Mouse (Mus musculus): ENCODE data around the gene Ehd4. TPM values are rescaled to one million over a fixed set of nuclear protein-coding genes. Genes with fewer than 3 reads are reported as not detected.

Gene Ehd4
- polyA plus RNA-seq, 1 experiment from 2014 or later = 67.6 TPM

GRCm38 (mm10) chr2:120101961-120102360 lies 52.4 kb downstream of the Ehd4 start:
- TF ChIP-seq CTCF (IDR thresholded peaks at IDR 0.05; ENCODE audit: low read depth) = no peak
- WGBS = 88% methylated on average over 11 of the region's 11 CpGs
- no peak overlapping the region for H3K27ac ChIP-seq

GRCm38 (mm10) chr2:120099886-120100285 lies 54.5 kb downstream of the Ehd4 start:
- Histone ChIP-seq H3K9me3 (replicated peaks; ENCODE audit: low read length) (no peaks in the 10 kb centered on the region), H3K27me3 (ENCODE audit: insufficient read depth, low read length) (no peaks in the 10 kb centered on the region), H3K27ac (no peak overlapping the region), H3K9ac (ENCODE audit: low read depth, low read length) (no peak overlapping the region), H3K4me3 (replicated peaks; ENCODE audit: low read depth, low read length) (no peak overlapping the region), H3K4me2 (ENCODE audit: low read length) (no peak overlapping the region), H3K4me1 (replicated peaks; ENCODE audit: insufficient read depth, low read length) (no peaks in the 10 kb centered on the region; the same call in 1 of the 2 replicates), H3K36me3 (ENCODE audit: insufficient read depth, low read length) (no peaks in the 10 kb centered on the region)
- ATAC-seq (replicated peaks; ENCODE audit: low FRiP score, low read depth) (no peak), DNase-seq (ENCODE audit: low spot score) (no peak)
- no peak for TF ChIP-seq CTCF (IDR thresholded peaks at IDR 0.05; ENCODE audit: low read depth)
- WGBS = 82% methylated on average over 3 of the region's 3 CpGs

More at GRCm38 (mm10) chr2:120101961-120102360, 52.4 kb downstream of the Ehd4 start:
- DNase-seq (ENCODE audit: low spot score) = no peak
- H3K4me1 ChIP-seq (replicated peaks; ENCODE audit: insufficient read depth, low read length) = no peaks in the 10 kb centered on the region; the same call in 1 of the 2 replicates
- no peak overlapping the region for H3K9ac ChIP-seq (ENCODE audit: low read depth, low read length)
- H3K4me2 ChIP-seq (ENCODE audit: low read length) = no peak overlapping the region
- no peak for ATAC-seq (replicated peaks; ENCODE audit: low FRiP score, low read depth)
- no peaks in the 10 kb centered on the region for H3K27me3 ChIP-seq (ENCODE audit: insufficient read depth, low read length)
- no peaks in the 10 kb centered on the region for H3K9me3 ChIP-seq (replicated peaks; ENCODE audit: low read length)
- H3K4me3 ChIP-seq (replicated peaks; ENCODE audit: low read depth, low read length) = no peak overlapping the region
- no peaks in the 10 kb centered on the region for H3K36me3 ChIP-seq (ENCODE audit: insufficient read depth, low read length)

- DNase-seq (ENCODE audit: low spot score) (no peak), ATAC-seq (replicated peaks; ENCODE audit: low FRiP score, low read depth) (no peak)
- no peak overlapping the region for H3K4me2 ChIP-seq (ENCODE audit: low read length)
- no peaks in the 10 kb centered on the region for H3K36me3 ChIP-seq (ENCODE audit: insufficient read depth, low read length)
- no peak overlapping the region for H3K27ac ChIP-seq
- WGBS = 78% methylated on average over 4 of the region's 4 CpGs
- H3K9ac ChIP-seq (ENCODE audit: low read depth, low read length) = no peak overlapping the region
- TF ChIP-seq CTCF (IDR thresholded peaks at IDR 0.05; ENCODE audit: low read depth) = no peak
- no peaks in the 10 kb centered on the region for H3K27me3 ChIP-seq (ENCODE audit: insufficient read depth, low read length)
- H3K9me3 ChIP-seq (replicated peaks; ENCODE audit: low read length) = no peaks in the 10 kb centered on the region
- no peak overlapping the region for H3K4me3 ChIP-seq (replicated peaks; ENCODE audit: low read depth, low read length)
- no peaks in the 10 kb centered on the region; the same call in 1 of the 2 replicates for H3K4me1 ChIP-seq (replicated peaks; ENCODE audit: insufficient read depth, low read length)
Observed at GRCm38 (mm10) chr2:120099263-120099662, 55.1 kb downstream of the Ehd4 start.

- no peak overlapping the region for H3K27ac ChIP-seq
- no peak overlapping the region for H3K4me3 ChIP-seq (replicated peaks; ENCODE audit: low read depth, low read length)
- WGBS = 40% methylated on average over 8 of the region's 8 CpGs
- no peak overlapping the region for H3K4me2 ChIP-seq (ENCODE audit: low read length)
- H3K27me3 ChIP-seq (ENCODE audit: insufficient read depth, low read length) = no peaks in the 10 kb centered on the region
- H3K36me3 ChIP-seq (ENCODE audit: insufficient read depth, low read length) = no peaks in the 10 kb centered on the region
- DNase-seq (ENCODE audit: low spot score) (no peak), ATAC-seq (replicated peaks; ENCODE audit: low FRiP score, low read depth) (no peak)
- no peaks in the 10 kb centered on the region for H3K4me1 ChIP-seq (replicated peaks; ENCODE audit: insufficient read depth, low read length)
- no peak for TF ChIP-seq CTCF (IDR thresholded peaks at IDR 0.05; ENCODE audit: low read depth)
- H3K9me3 ChIP-seq (replicated peaks; ENCODE audit: low read length) = no peaks in the 10 kb centered on the region
- H3K9ac ChIP-seq (ENCODE audit: low read depth, low read length) = no peak overlapping the region
Observed at GRCm38 (mm10) chr2:120098781-120099202, 55.6 kb downstream of the Ehd4 start.

- Histone ChIP-seq H3K27me3 (ENCODE audit: insufficient read depth, low read length) (no peaks in the 10 kb centered on the region), H3K27ac (no peak overlapping the region), H3K4me3 (replicated peaks; ENCODE audit: low read depth, low read length) (no peak overlapping the region), H3K4me1 (replicated peaks; ENCODE audit: insufficient read depth, low read length) (no peaks in the 10 kb centered on the region), H3K4me2 (ENCODE audit: low read length) (no peak overlapping the region), H3K9me3 (replicated peaks; ENCODE audit: low read length) (no peaks in the 10 kb centered on the region), H3K9ac (ENCODE audit: low read depth, low read length) (no peak overlapping the region), H3K36me3 (ENCODE audit: insufficient read depth, low read length) (no peaks in the 10 kb centered on the region)
- DNase-seq (ENCODE audit: low spot score) (no peak), ATAC-seq (replicated peaks; ENCODE audit: low FRiP score, low read depth) (no peak)
- WGBS = 75% methylated on average over 8 of the region's 8 CpGs
- no peak for TF ChIP-seq CTCF (IDR thresholded peaks at IDR 0.05; ENCODE audit: low read depth)
Observed at GRCm38 (mm10) chr2:120097868-120098267, 56.5 kb downstream of the Ehd4 start.

GRCm38 (mm10) chr2:120096711-120097110 lies 57.7 kb downstream of the Ehd4 start:
- Histone ChIP-seq H3K4me2 (ENCODE audit: low read length) (no peak overlapping the region), H3K9ac (ENCODE audit: low read depth, low read length) (no peak overlapping the region), H3K27ac (no peak overlapping the region), H3K27me3 (ENCODE audit: insufficient read depth, low read length) (no peaks in the 10 kb centered on the region), H3K4me1 (replicated peaks; ENCODE audit: insufficient read depth, low read length) (no peaks in the 10 kb centered on the region), H3K36me3 (ENCODE audit: insufficient read depth, low read length) (no peaks in the 10 kb centered on the region), H3K9me3 (replicated peaks; ENCODE audit: low read length) (no peaks in the 10 kb centered on the region), H3K4me3 (replicated peaks; ENCODE audit: low read depth, low read length) (no peak overlapping the region)
- ATAC-seq (replicated peaks; ENCODE audit: low FRiP score, low read depth) (no peak), DNase-seq (ENCODE audit: low spot score) (no peak)
- no peak for TF ChIP-seq CTCF (IDR thresholded peaks at IDR 0.05; ENCODE audit: low read depth)
- WGBS = 91% methylated on average over 6 of the region's 6 CpGs

- DNase-seq (ENCODE audit: low spot score) = no peak
- no peak overlapping the region for H3K27ac ChIP-seq
- no peaks in the 10 kb centered on the region for H3K9me3 ChIP-seq (replicated peaks; ENCODE audit: low read length)
- no peak overlapping the region for H3K4me3 ChIP-seq (replicated peaks; ENCODE audit: low read depth, low read length)
- no peaks in the 10 kb centered on the region for H3K4me1 ChIP-seq (replicated peaks; ENCODE audit: insufficient read depth, low read length)
- H3K27me3 ChIP-seq (ENCODE audit: insufficient read depth, low read length) = no peaks in the 10 kb centered on the region
- no peak overlapping the region for H3K9ac ChIP-seq (ENCODE audit: low read depth, low read length)
- no peaks in the 10 kb centered on the region for H3K36me3 ChIP-seq (ENCODE audit: insufficient read depth, low read length)
- H3K4me2 ChIP-seq (ENCODE audit: low read length) = no peak overlapping the region
- ATAC-seq (replicated peaks; ENCODE audit: low FRiP score, low read depth) = no peak
- 63% methylated on average over 8 of the region's 8 CpGs for WGBS
- no peak for TF ChIP-seq CTCF (IDR thresholded peaks at IDR 0.05; ENCODE audit: low read depth)
Observed at GRCm38 (mm10) chr2:120096191-120096590, 58.2 kb downstream of the Ehd4 start.
